Mouse (Mus musculus): ENCODE results near the gene Psat1.

The Psat1 gene

GRCm38 (mm10) chr19:15924181-15924865 lies 22.8 kb downstream of the Psat1 start:
- peak; percentile 72 for DNase-seq

GRCm38 (mm10) chr19:15923426-15923825 lies 23.7 kb downstream of the Psat1 start:
- peak; percentile 63 for DNase-seq

DNA sequence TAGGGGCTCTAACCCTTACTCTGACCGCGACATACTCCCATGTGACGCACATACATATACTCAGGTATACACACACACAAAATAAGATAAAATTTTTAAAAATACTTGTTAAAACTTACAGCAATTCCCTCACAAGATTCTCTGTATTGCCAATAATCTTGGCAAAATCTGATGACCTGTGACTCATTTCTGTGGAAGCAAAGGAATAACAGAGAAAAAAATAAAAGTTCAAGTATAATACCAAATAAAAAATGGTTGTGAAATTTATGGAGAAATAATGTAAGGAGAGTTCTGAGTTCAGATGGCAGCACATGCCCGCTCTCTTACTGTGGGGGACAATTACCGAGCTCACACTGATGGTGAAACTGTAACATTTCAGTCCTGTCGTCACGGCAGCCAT lies 27.8 kb downstream of the Psat1 start:
- no peak for DNase-seq

DNA sequence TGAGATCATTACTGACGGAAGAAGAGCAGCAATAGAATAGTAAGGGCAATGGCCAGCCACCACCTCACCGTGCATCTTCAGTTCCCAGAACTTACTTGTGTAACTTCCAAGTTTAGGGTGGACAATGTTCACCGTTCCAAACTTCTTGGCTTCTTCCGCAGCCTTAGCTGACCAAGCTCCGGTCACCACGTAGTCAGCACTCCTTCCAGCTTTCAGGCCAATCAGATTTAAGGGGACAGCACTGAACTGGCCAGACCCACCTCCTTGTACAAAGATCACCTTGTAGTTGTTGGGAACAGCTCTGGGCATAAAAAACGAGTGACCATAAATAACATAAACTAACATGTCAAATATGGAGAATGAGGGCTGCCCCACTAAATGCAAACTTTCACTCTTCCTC lies 29.0 kb downstream of the Psat1 start:
- DNase-seq: no peak

DNA sequence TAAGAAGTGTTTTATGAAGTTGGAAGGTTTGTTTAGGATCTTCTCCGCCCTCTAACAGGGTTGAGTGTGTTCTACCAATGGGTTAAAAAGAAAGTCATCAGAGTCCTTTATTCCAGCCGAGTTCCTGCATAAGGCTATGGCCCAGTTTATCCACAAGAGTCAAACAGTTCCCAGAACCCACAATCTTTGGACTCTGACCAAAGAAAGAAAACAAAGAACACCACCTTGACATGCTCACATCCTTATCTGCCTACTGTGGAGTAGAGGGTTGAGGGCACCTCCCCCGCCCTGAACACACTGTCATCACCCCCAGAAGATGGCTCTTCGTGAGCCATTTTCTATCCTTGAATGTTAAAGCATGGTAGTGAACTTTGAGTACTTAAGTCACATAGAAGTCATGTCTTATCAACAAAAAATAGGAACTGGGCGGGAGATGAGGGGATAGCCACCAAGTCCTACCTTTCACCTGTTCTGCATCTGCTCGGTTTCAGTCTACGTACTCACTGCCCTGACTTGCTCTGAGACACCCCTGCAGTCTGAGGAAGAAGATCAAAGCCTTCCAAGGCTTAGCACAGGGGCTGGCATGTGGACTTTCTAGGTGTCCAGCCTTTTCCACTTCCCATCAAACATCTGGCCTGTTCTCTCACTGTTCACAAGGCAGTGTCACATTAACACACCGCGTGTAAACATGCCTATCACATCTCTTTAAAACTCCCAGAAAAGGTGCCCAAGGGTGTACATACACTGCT lies 33.7 kb downstream of the Psat1 start:
- no peak for DNase-seq

GRCm38 (mm10) chr19:15911441-15911840 lies 35.7 kb downstream of the Psat1 start:
- no peak for DNase-seq

DNA sequence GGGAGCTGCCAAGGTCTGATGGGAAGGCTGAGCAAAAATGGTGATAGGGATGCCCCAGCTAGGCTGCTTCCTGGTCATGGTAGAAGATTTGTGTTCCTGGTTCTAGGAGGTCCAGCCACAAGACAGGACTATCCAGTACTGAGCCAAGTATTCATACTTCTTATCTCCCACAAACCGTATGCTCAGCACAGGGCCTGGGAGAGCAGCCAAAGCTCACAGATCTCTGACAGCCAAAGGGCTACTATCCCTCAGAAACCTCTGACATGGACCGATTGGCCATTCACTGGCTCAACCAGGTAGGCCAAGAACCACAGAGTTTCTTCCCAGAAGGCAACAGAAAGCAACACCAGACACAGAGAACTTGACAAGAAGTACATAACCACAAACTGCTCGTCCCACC lies 36.1 kb downstream of the Psat1 start:
- no peak for DNase-seq

GRCm38 (mm10) chr19:15910488-15910887 lies 36.6 kb downstream of the Psat1 start:
- DNase-seq: no peak

GRCm38 (mm10) chr19:15908016-15908415 lies 39.1 kb downstream of the Psat1 start:
- DNase-seq: no peak

DNA sequence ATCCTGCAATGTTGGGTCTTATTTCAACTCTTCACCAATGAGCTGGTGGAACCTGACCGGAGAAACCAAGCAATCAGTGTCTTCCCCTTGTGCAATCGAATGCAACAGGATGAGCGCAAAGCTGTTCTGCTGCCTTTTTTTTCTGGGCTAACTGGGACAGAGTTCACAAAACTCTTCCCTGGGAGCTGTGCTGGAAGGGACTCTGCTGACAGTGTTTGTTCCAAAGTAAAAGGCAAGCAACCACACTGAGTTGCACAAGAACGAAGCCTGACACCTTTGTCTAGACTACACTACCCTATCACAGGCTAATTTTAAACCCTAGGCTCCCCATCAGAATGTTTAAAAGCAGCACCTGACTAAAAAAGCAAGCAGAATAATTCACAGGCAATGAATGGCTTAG lies 42.4 kb downstream of the Psat1 start:
- DNase-seq: peak; percentile 21

DNA sequence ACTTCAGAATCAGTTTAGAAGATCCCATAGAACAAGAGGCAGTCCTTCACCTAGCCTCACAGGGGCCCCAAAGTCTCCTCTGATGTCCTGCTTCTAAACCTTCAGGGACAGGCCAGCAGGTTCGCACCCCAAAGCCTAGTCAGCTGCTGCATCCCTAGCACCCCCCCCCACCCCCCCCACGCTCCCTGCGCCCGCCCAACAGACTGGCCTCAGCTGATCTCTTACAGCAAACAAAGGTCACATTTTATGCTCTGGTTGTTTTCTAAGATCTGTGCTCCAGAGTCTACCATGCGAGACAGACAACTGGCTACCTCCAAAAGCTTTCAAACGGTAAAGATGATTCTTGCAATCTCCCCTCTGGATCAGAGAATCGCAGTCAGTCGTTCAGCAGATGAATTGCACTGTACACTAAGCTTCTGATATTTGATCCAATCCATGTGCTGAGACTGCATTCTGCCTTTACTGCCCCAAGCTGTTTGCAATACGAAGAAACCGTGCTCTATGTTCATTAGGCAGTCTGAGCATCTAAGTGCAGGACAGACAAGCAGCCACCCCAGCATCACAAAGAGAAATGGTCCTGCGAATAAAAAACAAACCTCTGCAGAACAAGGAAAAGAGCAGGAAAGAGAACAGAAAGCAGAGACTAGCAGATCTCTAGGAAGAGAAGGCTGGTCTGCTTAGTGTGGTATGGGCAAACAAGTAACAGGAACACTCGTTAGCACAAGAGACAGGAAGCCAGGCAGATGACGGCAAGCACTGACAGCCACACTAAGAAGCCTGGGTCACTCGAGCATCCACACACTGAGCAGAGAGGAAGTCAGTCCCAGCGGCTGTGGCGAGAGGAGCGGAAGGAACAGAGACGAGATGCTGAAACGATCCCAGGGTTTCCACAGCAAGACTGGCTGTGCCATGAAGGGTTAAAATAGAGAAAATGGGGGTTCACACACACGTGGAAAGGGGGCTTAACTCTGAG lies 43.3 kb downstream of the Psat1 start:
- DNase-seq: peak; percentile 11

- no peak for DNase-seq
These were observed 51.5 kb downstream of the Psat1 start for GRCm38 (mm10) chr19:15895681-15896080.

DNA sequence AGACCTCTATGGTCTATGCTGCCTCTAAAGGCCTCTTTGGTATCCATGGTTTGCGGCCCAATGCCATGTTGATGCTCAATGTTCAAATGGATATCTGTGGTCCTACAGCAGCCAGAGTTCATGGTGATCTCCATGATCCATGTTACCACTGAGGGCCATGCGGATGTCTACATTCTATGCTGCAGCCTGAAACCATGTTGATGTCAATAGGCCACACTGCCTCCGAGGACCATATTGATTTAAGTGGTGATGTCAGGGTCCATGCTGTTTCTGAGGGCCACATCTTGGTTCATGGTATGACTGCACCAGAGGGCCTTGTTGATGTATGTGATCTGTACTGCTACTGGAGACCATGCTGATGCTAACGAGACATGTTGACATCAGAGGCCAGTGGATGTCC lies 55.0 kb downstream of the Psat1 start:
- DNase-seq: no peak

DNA sequence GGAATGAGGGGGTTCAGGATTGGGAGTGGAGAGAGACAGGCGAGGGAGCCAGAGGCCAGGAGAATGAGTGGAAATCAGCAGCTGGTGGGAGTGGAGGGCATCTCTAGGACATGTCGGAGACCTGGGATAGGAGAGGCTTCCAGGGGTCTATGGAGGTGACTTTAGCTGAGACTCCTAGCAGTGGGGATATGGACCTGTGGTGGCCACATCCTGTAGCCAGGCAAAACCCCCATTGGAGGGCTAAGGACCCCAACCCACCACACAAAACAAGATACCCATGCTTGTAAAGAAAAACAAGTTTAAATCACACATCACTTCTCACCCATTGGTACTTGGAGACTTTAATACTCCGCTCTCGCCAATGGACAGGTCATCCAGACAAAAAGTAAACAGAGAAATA lies 58.7 kb downstream of the Psat1 start:
- no peak for DNase-seq

GRCm38 (mm10) chr19:15882705-15883426 lies 64.3 kb downstream of the Psat1 start:
- no peak for DNase-seq

- DNase-seq: no peak
These were observed 66.4 kb downstream of the Psat1 start for GRCm38 (mm10) chr19:15880731-15881130.

DNA sequence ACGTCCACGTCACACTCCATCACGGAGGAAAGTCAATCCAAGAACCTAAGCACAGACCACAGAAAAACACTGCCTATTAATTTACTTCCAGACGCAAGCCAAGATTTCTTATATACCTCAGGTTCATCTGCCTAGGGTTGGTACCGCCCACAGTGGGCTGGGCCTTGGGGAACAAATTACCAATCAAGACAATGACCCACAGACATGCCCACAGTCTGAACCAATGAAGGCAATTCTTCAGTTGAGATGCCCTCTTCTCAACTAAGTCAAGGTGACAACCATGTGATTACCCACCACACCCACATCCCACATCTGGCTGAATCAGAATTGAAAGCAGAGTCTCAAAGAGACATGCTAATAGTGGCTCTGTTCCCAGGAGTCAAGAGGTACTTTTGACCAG lies 67.9 kb downstream of the Psat1 start:
- DNase-seq: no peak

- no peak for DNase-seq
These were observed 78.1 kb downstream of the Psat1 start for GRCm38 (mm10) chr19:15868865-15869698.

- DNase-seq: peak; percentile 36
These were observed 80.3 kb downstream of the Psat1 start for GRCm38 (mm10) chr19:15866851-15867250.

DNA sequence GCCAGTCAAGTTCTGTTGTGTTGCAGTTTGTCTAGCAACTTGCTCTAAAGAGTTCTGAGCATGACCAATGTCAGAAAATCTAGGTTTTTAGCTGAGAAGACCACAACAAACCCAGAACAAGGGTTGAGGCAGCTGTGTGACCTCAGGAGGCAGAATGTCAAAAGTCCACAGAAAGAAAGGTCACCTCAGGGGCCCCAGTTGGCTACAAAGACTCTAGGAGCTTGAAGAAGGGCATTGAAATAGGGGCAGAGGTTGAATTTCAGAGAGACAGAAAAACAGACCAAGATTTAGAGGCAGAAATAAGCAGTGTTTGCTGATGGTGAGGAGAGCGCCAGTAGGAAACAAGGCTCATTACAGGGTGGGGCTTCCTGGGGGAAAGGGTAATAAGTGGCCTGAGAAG lies 81.0 kb downstream of the Psat1 start:
- no peak for DNase-seq

GRCm38 (mm10) chr19:15865431-15865830 lies 81.7 kb downstream of the Psat1 start:
- DNase-seq: no peak

DNA sequence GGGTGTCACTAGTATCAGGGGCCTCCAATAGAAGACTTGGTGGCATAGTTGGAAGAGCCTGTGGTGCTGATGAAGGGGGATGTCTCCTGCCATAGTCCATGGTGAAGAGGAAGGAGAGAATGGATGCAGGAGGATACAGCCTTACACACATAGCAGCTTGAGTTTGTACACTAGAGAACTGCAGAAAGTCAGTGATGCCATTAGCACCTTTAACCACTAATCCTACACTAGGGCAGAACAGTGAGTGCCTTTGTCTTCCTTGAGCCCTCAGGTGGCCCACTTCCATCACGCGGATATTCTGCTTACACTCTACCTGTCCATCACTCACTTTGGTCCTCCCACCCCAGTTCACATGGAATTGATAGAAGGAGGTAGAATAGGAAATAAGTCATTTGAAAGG lies 83.0 kb downstream of the Psat1 start:
- DNase-seq: no peak

All from liver (tissue).